Mouse (Mus musculus) central nervous system, embryonic 18 days (tissue): ENCODE results near the gene Elobl. TPM values are rescaled to one million over a fixed set of nuclear protein-coding genes. Genes with fewer than 3 reads are reported as not detected.

Source experiments
- polyA plus RNA-seq: library from polyadenylated mRNA; depleted of rRNA; stranded (reverse); fragments of >200 nt; gene quantifications from 2 replicates; pipeline ENCODE4 v1.2.3, GENCODE M21; 2012; rRNA removed

The Elobl gene
- polyA plus RNA-seq = not detected in 2 replicates

GRCm38 (mm10) chr11:88966881-88967361, at the start of gene Elobl:
Elobl (minus strand) TSS chr11:88966931.

GRCm38 (mm10) chr11:88998974-88999722, 32.4 kb upstream of the Elobl start, which contains the start of gene Trim25:
Trim25 (plus strand) TSS chr11:88999376.

GRCm38 (mm10) chr11:88970202-88970732, 3.5 kb upstream of the Elobl start, which contains the start of gene Coil:
Coil (plus strand) TSS chr11:88970252.

GRCm38 (mm10) chr11:88955217-88955969, 11.3 kb downstream of the Elobl start, which contains the start of gene Scpep1:
Scpep1 (minus strand) TSS chr11:88955465.

Other genes with a start within 250 kb of the Elobl start
- 47.5 and 52.6 TPM in 2 replicates for gene Msi2, start 248.4 kb downstream of the Elobl start, polyA plus RNA-seq
- gene Akap1, start 102.3 kb downstream of the Elobl start, polyA plus RNA-seq = 60.1 and 62.0 TPM in 2 replicates
- 24.3 and 25.1 TPM in 2 replicates for gene Scpep1, start 11.5 kb downstream of the Elobl start, polyA plus RNA-seq
- gene Coil, start 3.3 kb upstream of the Elobl start, polyA plus RNA-seq = 32.1 and 33.5 TPM in 2 replicates
- gene Trim25, start 32.4 kb upstream of the Elobl start, polyA plus RNA-seq = 2.6 and 2.9 TPM in 2 replicates
- 22.2 and 22.8 TPM in 2 replicates for gene Dgke, start 99.9 kb upstream of the Elobl start, polyA plus RNA-seq
- gene Gm525, start 106.9 kb upstream of the Elobl start, polyA plus RNA-seq = 0.18 and 0.20 TPM in 2 replicates